10 mouse cellular contexts compared by ENCODE assay signal in genomic region chr13:34652016-34652352, GRCm38 (mm10). TPM values are rescaled to one million over a fixed set of nuclear protein-coding genes. Genes with fewer than 3 reads are reported as not detected.
A peak's percentile ranks its signal among the peaks of the same experiment; 100 is the strongest.
DNase-seq lines count a peak whose midpoint lies in the region; ATAC-seq lines count a peak whose summit lies in the region.
"Had no signal": no experiment of that assay in that cellular context is flagged by ENCODE, and none has a peak within 500 bp of the region (broad histone marks: within the 10 kb centered on the region; RNA-seq: fewer than 3 reads in every experiment).

No protein-coding gene starts in this region.

- no peaks in the 10 kb centered on the region for H3K36me3 ChIP-seq in heart, embryonic 12.5 days
- no peaks in the 10 kb centered on the region for H3K36me3 ChIP-seq in limb, embryonic 15.5 days
- H3K36me3 ChIP-seq in stomach, embryonic 14.5 days (ENCODE audit: control insufficient read depth, insufficient read depth, low read length), result no peaks in the 10 kb centered on the region

- no peaks in the 10 kb centered on the region for H3K9me3 ChIP-seq in heart, embryonic 12.5 days (replicated peaks)
- H3K9me3 ChIP-seq in limb, embryonic 15.5 days, result no peaks in the 10 kb centered on the region
- no peaks in the 10 kb centered on the region for H3K9me3 ChIP-seq in stomach, embryonic 14.5 days (ENCODE audit: control insufficient read depth, low read depth, low read length)

- peak overlapping the region; percentile 78 for H3K4me3 ChIP-seq in heart, embryonic 12.5 days
- H3K4me3 ChIP-seq in limb, embryonic 15.5 days, result peak overlapping the region; percentile 69
- H3K4me3 ChIP-seq in stomach, embryonic 14.5 days (ENCODE audit: low read depth, low read length), result peak overlapping the region; percentile 55

- peak overlapping the region; percentile 81 for H3K9ac ChIP-seq in heart, embryonic 12.5 days
- H3K9ac ChIP-seq in limb, embryonic 15.5 days, result peak overlapping the region; percentile 81
- H3K9ac ChIP-seq in stomach, embryonic 14.5 days (replicated peaks; ENCODE audit: low read depth, low read length), result peak overlapping the region; percentile 53; the same call in 1 of the 2 replicates

- peaks cover 32% of the 10 kb centered on the region for H3K4me1 ChIP-seq in heart, embryonic 12.5 days (replicated peaks)
- H3K4me1 ChIP-seq in limb, embryonic 15.5 days, result peaks cover 52% of the 10 kb centered on the region
- H3K4me1 ChIP-seq in stomach, embryonic 14.5 days (ENCODE audit: control insufficient read depth, insufficient read depth, low read length), result peaks cover 9% of the 10 kb centered on the region

- H3K27me3 ChIP-seq in heart, embryonic 12.5 days (replicated peaks), result no peaks in the 10 kb centered on the region
- H3K27me3 ChIP-seq in limb, embryonic 15.5 days, result peaks cover 20% of the 10 kb centered on the region; the same call in 1 of the 2 replicates
- H3K27me3 ChIP-seq in stomach, embryonic 14.5 days (ENCODE audit: control insufficient read depth, insufficient read depth, low read length), result no peaks in the 10 kb centered on the region

- no peak for ATAC-seq in heart, embryonic 12.5 days (ENCODE audit: insufficient number of reproducible peaks, low FRiP score)
- no peak for ATAC-seq in limb, embryonic 15.5 days (ENCODE audit: insufficient number of reproducible peaks, low FRiP score, low TSS enrichment, low read depth)
- ATAC-seq in stomach, embryonic 14.5 days (ENCODE audit: insufficient number of reproducible peaks, insufficient read depth, low FRiP score, low read depth), result 0 out of 2 replicates have a peak, but pooled peaks have one; percentile 43

- peak overlapping the region; percentile 85 for H3K4me2 ChIP-seq in heart, embryonic 12.5 days
- peak overlapping the region; percentile 88 for H3K4me2 ChIP-seq in limb, embryonic 15.5 days
- peak overlapping the region; percentile 94 for H3K4me2 ChIP-seq in stomach, embryonic 14.5 days (replicated peaks; ENCODE audit: low read depth, low read length)

- DNase-seq in heart, postnatal 25 days (ENCODE audit: low spot score), result no peak
- DNase-seq in urinary bladder, postnatal 25 days (ENCODE audit: low spot score), result peak; percentile 32
- DNase-seq in urinary bladder, postnatal 4 days (ENCODE audit: low spot score in 2 of 2), result no peak
- DNase-seq in cerebellum, adult 18-20 months, result no peak
- DNase-seq in left cerebral cortex, postnatal 25 days (ENCODE audit: low spot score in 2 of 2), result no peak

- WGBS in heart, embryonic 12.5 days, result under 1% methylated on average over 35 of the region's 35 CpGs
- WGBS in limb, embryonic 15.5 days, result under 1% methylated on average over 35 of the region's 35 CpGs
- WGBS in stomach, embryonic 14.5 days, result under 1% methylated on average over 35 of the region's 35 CpGs

- H3K27ac ChIP-seq in heart, embryonic 12.5 days (ENCODE audit: poor library complexity, severe bottlenecking), result peak overlapping the region; percentile 86
- peak overlapping the region; percentile 92 for H3K27ac ChIP-seq in limb, embryonic 15.5 days
- no peak overlapping the region for H3K27ac ChIP-seq in stomach, embryonic 14.5 days (ENCODE audit: low read length)

- intact Hi-C loops in heart, postnatal 25 days (cut with DNase I), result loop anchor here (5.0 kb wide), 1 partner anchor 55 kb away; no protein-coding TSS in a partner anchor
- intact Hi-C loops in left cerebral cortex, postnatal 25 days (cut with DNase I), result loop anchor here (2.0 kb wide), 1 partner anchor 143 kb away; no protein-coding TSS in a partner anchor

RNA-seq across cellular contexts. Expression of gene Pxdc1, which starts 1.3 kb away (rescaled TPM):
- polyA plus RNA-seq in heart, embryonic 12.5 days (2016; fragmentation: Nextera tagmentation; extraction: Ambion mirVana), result 23.8 and 27.1 TPM in 2 replicates
- 10 to 100 TPM; 11.5 to 12.9 TPM for total RNA-seq in heart, postnatal 25 days (2021)
- 26.2 and 29.0 TPM in 2 replicates for polyA plus RNA-seq in limb, embryonic 15.5 days (2015; fragmentation: Nextera tagmentation; extraction: Ambion mirVana)
- 11.8 and 12.5 TPM in 2 replicates for polyA plus RNA-seq in stomach, embryonic 14.5 days (2014; fragmentation: Nextera tagmentation; extraction: Ambion mirVana)
- 1 to 10 TPM; 5.9 to 7.1 TPM for total RNA-seq in left cerebral cortex, postnatal 25 days (2021)
- total RNA-seq: hematopoietic stem cell, adult 5-6 weeks; MEL had no signal
